Mouse (Mus musculus): ENCODE results near the gene Hist1h3f. TPM values are rescaled to one million over a fixed set of nuclear protein-coding genes. Genes with fewer than 3 reads are reported as not detected.
A peak's percentile ranks its signal among the peaks of the same experiment; 100 is the strongest.
"Not testable (repeated sequence)": the region's sequence is repeated elsewhere in the genome, so short reads cannot be mapped to it uniquely, and the experiment has no call there.

Hist1h3f gene
- total and polyA plus RNA-seq, 3 experiments = 0.94 to 5.5 (median 5.1) TPM

DNA sequence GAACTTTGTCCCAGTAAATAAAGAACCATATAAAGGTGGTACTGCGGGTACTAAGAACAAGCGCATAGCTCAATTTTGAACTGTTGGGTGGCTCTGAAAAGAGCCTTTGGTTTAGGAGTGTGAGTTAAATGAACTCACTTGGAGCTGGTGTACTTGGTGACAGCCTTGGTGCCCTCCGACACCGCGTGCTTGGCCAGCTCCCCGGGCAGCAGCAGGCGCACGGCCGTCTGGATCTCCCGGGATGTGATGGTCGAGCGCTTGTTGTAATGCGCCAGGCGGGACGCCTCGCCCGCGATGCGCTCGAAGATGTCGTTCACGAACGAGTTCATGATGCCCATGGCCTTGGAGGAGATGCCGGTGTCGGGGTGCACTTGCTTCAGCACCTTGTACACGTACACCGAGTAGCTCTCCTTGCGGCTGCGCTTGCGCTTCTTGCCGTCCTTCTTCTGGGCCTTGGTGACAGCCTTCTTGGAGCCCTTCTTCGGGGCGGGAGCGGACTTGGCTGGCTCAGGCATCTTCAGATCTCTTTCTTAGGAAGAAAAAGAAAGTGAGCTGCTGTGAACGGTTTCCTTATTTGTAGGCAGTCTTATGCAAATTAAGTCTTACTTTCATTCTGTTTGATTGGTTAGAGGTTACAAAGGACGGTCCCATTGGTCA lies 41.7 kb downstream of the Hist1h3f start:
- not testable (repeated sequence) for H3K4me1 ChIP-seq (ENCODE audit: control insufficient read depth, insufficient read depth, low read length); H3K27me3 ChIP-seq (ENCODE audit: control insufficient read depth, insufficient read depth, low read length); H3K36me3 ChIP-seq (ENCODE audit: control insufficient read depth, insufficient read depth, low read length); H3K79me2 ChIP-seq (replicated peaks; ENCODE audit: control insufficient read depth, insufficient read depth, low read length)
- H3K27ac ChIP-seq = peak overlapping the region; percentile 95
- H3K4me3 ChIP-seq = peak overlapping the region; percentile 67
- H3K9ac ChIP-seq (ENCODE audit: low read depth, low read length) = peak overlapping the region; percentile 79
- WGBS = under 1% methylated on average over 35 of the region's 36 CpGs
- TF ChIP-seq POLR2A (IDR thresholded peaks at IDR 0.05; ENCODE audit: insufficient read depth, low read depth, low read length) = peak; percentile 96
- intact Hi-C loops (cut with DNase I) = loop anchor here (1.0 to 10.0 kb wide), 6 partner anchors 36 to 1871 kb away; partner anchors contain the start of genes Hist1h1b, Hist1h2ai, Hist1h2an and Hist1h2bc
- peak; percentile 77 to 80 for DNase-seq

GRCm38 (mm10) chr13:23586099-23586939 lies 42.5 kb downstream of the Hist1h3f start:
- intact Hi-C loops (cut with DNase I) = loop anchor here (1.0 to 10.0 kb wide), 4 partner anchors 35 to 1872 kb away; partner anchors contain the start of genes Hist1h1b, Hist1h2ai, Hist1h2an and Hist1h2be
- Histone ChIP-seq H3K79me2 (replicated peaks; ENCODE audit: control insufficient read depth, insufficient read depth, low read length) (no peaks in the 10 kb centered on the region), H3K36me3 (ENCODE audit: control insufficient read depth, insufficient read depth, low read length) (peaks cover 4% of the 10 kb centered on the region; the same call in 1 of the 2 replicates), H3K4me1 (ENCODE audit: control insufficient read depth, insufficient read depth, low read length) (peaks cover 4% of the 10 kb centered on the region), H3K9ac (ENCODE audit: low read depth, low read length) (peak overlapping the region; percentile 60; the same call in 1 of the 2 replicates), H3K27me3 (ENCODE audit: control insufficient read depth, insufficient read depth, low read length) (no peaks in the 10 kb centered on the region), H3K4me3 (peak overlapping the region; percentile 67), H3K27ac (peak overlapping the region; percentile 95)
- TF ChIP-seq CTCF (IDR thresholded peaks at IDR 0.05) (no peak), EP300 (IDR thresholded peaks at IDR 0.05; ENCODE audit: insufficient read depth, low read depth, low read length) (no peak)
- no peak for DNase-seq
- WGBS = 1% methylated on average over 22 of the region's 22 CpGs

GRCm38 (mm10) chr13:23586940-23587225 lies 43.0 kb downstream of the Hist1h3f start:
- 16% methylated on average over 1 of the region's 1 CpGs for WGBS
- Histone ChIP-seq H3K79me2 (replicated peaks; ENCODE audit: control insufficient read depth, insufficient read depth, low read length) (no peaks in the 10 kb centered on the region), H3K27me3 (ENCODE audit: control insufficient read depth, insufficient read depth, low read length) (no peaks in the 10 kb centered on the region), H3K4me3 (peak overlapping the region; percentile 67), H3K4me1 (ENCODE audit: control insufficient read depth, insufficient read depth, low read length) (peaks cover 4% of the 10 kb centered on the region), H3K9ac (ENCODE audit: low read depth, low read length) (no peak overlapping the region), H3K27ac (no peak overlapping the region), H3K36me3 (ENCODE audit: control insufficient read depth, insufficient read depth, low read length) (peaks cover 4% of the 10 kb centered on the region; the same call in 1 of the 2 replicates)
- TF ChIP-seq POLR2A (IDR thresholded peaks at IDR 0.05; ENCODE audit: insufficient read depth, low read depth, low read length) = no peak
- TF ChIP-seq CTCF (IDR thresholded peaks at IDR 0.05) = no peak
- TF ChIP-seq EP300 (IDR thresholded peaks at IDR 0.05; ENCODE audit: insufficient read depth, low read depth, low read length) = no peak
- no peak for DNase-seq
- intact Hi-C loops (cut with DNase I) = loop anchor here (1.0 to 10.0 kb wide), 4 partner anchors 34 to 1872 kb away; partner anchors contain the start of genes Hist1h1b, Hist1h2ai, Hist1h2an and Hist1h2be

DNA sequence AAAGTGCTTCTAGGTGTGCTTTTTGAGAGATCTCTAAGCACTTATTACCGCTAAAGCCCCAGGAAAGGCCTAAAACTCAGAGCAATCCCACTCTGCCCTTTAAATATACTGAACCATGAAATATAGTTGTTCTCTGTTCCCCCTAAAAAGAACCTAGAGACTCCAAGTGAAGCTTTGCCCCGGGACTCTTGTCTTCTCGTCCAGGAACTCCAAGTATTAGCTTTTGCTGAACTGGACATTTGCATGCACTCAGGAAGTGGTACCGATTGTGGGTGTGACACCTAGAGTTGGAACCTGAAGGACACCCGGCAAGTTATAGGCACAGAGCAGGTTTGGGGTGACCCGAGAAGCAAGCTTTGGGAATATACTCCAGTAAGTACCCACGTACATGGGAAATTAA lies 47.4 kb downstream of the Hist1h3f start:
- Histone ChIP-seq H3K27ac (no peak overlapping the region), H3K79me2 (replicated peaks; ENCODE audit: control insufficient read depth, insufficient read depth, low read length) (no peaks in the 10 kb centered on the region), H3K27me3 (ENCODE audit: control insufficient read depth, insufficient read depth, low read length) (no peaks in the 10 kb centered on the region), H3K9ac (ENCODE audit: low read depth, low read length) (no peak overlapping the region), H3K4me1 (ENCODE audit: control insufficient read depth, insufficient read depth, low read length) (no peaks in the 10 kb centered on the region; the same call in 1 of the 2 replicates), H3K36me3 (ENCODE audit: control insufficient read depth, insufficient read depth, low read length) (no peaks in the 10 kb centered on the region), H3K4me3 (no peak overlapping the region)
- DNase-seq = no peak
- no peak for TF ChIP-seq CTCF (IDR thresholded peaks at IDR 0.05)
- TF ChIP-seq EP300 (IDR thresholded peaks at IDR 0.05; ENCODE audit: insufficient read depth, low read depth, low read length) = no peak
- no peak for TF ChIP-seq POLR2A (IDR thresholded peaks at IDR 0.05; ENCODE audit: insufficient read depth, low read depth, low read length)
- 93% methylated on average over 7 of the region's 7 CpGs for WGBS
- intact Hi-C loops (cut with DNase I) = no loop called here

DNA sequence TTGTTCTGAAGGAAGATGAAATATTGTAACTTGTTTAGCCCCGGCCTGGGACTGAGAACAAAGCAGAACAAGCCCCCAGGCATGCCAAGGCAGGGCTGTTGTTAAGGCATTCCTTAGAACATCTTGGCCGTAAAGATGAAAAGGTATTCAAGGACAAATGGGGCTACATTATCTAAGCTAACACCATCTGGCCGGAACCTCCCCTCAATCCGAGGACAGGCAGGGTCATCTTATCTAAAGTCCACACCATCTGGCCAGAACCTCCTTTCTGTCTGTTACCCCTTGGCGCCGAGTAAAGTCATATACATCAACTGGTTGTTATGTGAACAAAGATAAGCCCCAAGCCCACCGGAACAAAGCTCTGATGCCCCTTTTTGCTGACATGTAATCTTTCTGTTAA lies 48.0 kb downstream of the Hist1h3f start:
- DNase-seq; H3K36me3 ChIP-seq (ENCODE audit: control insufficient read depth, insufficient read depth, low read length); H3K27ac ChIP-seq; intact Hi-C loops (cut with DNase I); H3K4me3 ChIP-seq; H3K27me3 ChIP-seq (ENCODE audit: control insufficient read depth, insufficient read depth, low read length); H3K4me1 ChIP-seq (ENCODE audit: control insufficient read depth, insufficient read depth, low read length); H3K79me2 ChIP-seq (replicated peaks; ENCODE audit: control insufficient read depth, insufficient read depth, low read length); H3K9ac ChIP-seq (ENCODE audit: low read depth, low read length): not testable (repeated sequence)
- 71% methylated on average over 7 of the region's 7 CpGs for WGBS

- H3K27ac ChIP-seq = no peak overlapping the region
- intact Hi-C loops (cut with DNase I) = no loop called here
- H3K36me3 ChIP-seq (ENCODE audit: control insufficient read depth, insufficient read depth, low read length) = no peaks in the 10 kb centered on the region
- no peaks in the 10 kb centered on the region for H3K79me2 ChIP-seq (replicated peaks; ENCODE audit: control insufficient read depth, insufficient read depth, low read length)
- H3K4me3 ChIP-seq = no peak overlapping the region
- no peak for TF ChIP-seq EP300 (IDR thresholded peaks at IDR 0.05; ENCODE audit: insufficient read depth, low read depth, low read length)
- TF ChIP-seq POLR2A (IDR thresholded peaks at IDR 0.05; ENCODE audit: insufficient read depth, low read depth, low read length) = no peak
- TF ChIP-seq CTCF (IDR thresholded peaks at IDR 0.05) = no peak
- no peak overlapping the region for H3K9ac ChIP-seq (ENCODE audit: low read depth, low read length)
- WGBS = 71% methylated on average over 7 of the region's 7 CpGs
- H3K4me1 ChIP-seq (ENCODE audit: control insufficient read depth, insufficient read depth, low read length) = no peaks in the 10 kb centered on the region; the same call in 1 of the 2 replicates
- H3K27me3 ChIP-seq (ENCODE audit: control insufficient read depth, insufficient read depth, low read length) = no peaks in the 10 kb centered on the region
- DNase-seq = no peak
Observed at GRCm38 (mm10) chr13:23592614-23593013, 48.8 kb downstream of the Hist1h3f start.
